Mouse (Mus musculus) limb, embryonic 15.5 days (tissue): Measurements from ENCODE around the gene Fam110a. TPM values are rescaled to one million over a fixed set of nuclear protein-coding genes. Genes with fewer than 3 reads are reported as not detected.

Experiments used
- ATAC-seq: fragments of 200-750 bp; cut with Nextera tagmentation; 2 replicates; pipeline ENCODE4 v1.8.0; 2017; ENCODE audit warnings: low read depth, moderate TSS enrichment; ENCODE audit not compliant: insufficient number of reproducible peaks, low FRiP score, low TSS enrichment
- H3K27ac ChIP-seq: fragments of 300-500 bp; sonication (generic); 2 replicates; pipeline ENCODE4 v1.5.1; 2015; ENCODE audit warnings: moderate library complexity, mild to moderate bottlenecking, inconsistent platforms
- H3K27me3 ChIP-seq: fragments of 300-500 bp; sonication (generic); 2 replicates; pipeline ENCODE4 v1.6.1; 2015; ENCODE audit warnings: inconsistent platforms
- H3K36me3 ChIP-seq: fragments of 300-500 bp; sonication (generic); 2 replicates; pipeline ENCODE4 v1.6.1; 2015; ENCODE audit warnings: inconsistent platforms
- H3K4me1 ChIP-seq: fragments of 300-500 bp; sonication (generic); 2 replicates; pipeline ENCODE4 v1.6.1; 2015; ENCODE audit warnings: inconsistent platforms
- H3K4me2 ChIP-seq: fragments of 300-500 bp; sonication (generic); 2 replicates; pipeline ENCODE4 v1.6.1; 2015; ENCODE audit warnings: mild to moderate bottlenecking, inconsistent platforms
- H3K4me3 ChIP-seq: fragments of 300-500 bp; sonication (generic); 2 replicates; pipeline ENCODE4 v1.5.1; 2015; ENCODE audit warnings: mild to moderate bottlenecking, inconsistent platforms
- H3K9ac ChIP-seq: fragments of 300-500 bp; sonication (generic); 2 replicates; pipeline ENCODE4 v1.6.1; 2015; ENCODE audit warnings: inconsistent platforms
- H3K9me3 ChIP-seq: fragments of 300-500 bp; sonication (generic); 2 replicates; pipeline ENCODE4 v1.6.1; 2016; ENCODE audit warnings: inconsistent platforms
- WGBS: fragments of 180-500 bp; shearing (Covaris S2); methylation state at CpG from one replicate; pipeline ENCODE4 v1.1.7; 2015; 5-methylcytosine and 5-hydroxymethylcytosine counted together
- polyA plus RNA-seq: library from polyadenylated mRNA; unstranded; fragments of >200 nt; fragmentation: Nextera tagmentation; extraction: Ambion mirVana; gene quantifications from 2 replicates; pipeline ENCODE4 v1.2.1, GENCODE M21; 2015

The Fam110a gene
- polyA plus RNA-seq, 1 experiment from 2014 or later = 23.3 TPM

DNA sequence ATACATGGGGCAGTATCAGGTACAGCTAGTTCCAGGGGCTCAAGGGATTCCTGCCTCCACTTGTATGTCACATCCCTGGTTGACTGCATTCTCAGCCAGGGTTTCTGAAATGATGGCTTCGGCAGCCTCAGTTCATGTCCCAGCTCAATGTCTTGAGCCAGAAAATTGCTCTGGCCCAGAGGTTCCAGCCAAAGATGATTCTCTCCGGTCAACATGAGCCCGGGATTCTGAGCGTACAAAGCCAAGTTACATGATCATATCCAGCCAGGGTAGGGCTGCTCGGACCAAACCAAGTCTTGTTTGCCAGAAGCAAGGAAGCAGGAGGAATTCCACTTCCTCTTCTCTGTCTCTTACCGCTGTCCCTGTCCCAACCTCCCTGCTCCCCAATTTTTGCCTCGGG, 31.7 kb downstream of the Fam110a start:
- Histone ChIP-seq H3K9ac (no peak overlapping the region), H3K4me3 (no peak overlapping the region), H3K27me3 (no peaks in the 10 kb centered on the region), H3K27ac (no peak overlapping the region), H3K36me3 (no peaks in the 10 kb centered on the region), H3K4me1 (no peaks in the 10 kb centered on the region), H3K9me3 (no peaks in the 10 kb centered on the region), H3K4me2 (no peak overlapping the region)
- ATAC-seq = no peak
- WGBS = 78% methylated on average over 7 of the region's 7 CpGs

DNA sequence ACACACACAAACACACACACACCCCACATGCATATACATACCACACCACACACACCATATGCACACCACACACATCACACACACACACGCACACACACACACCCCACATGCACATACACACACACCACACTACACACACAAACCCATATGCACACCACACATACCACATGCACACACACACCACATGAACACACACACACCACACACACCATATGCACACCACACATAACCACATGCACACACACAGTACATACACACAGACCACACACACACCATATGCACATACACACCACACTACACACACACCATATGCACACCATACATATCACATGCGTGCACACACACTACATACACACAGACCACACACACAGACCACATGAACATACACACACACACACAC, 32.4 kb downstream of the Fam110a start:
- Histone ChIP-seq H3K4me1 (no peaks in the 10 kb centered on the region), H3K9me3 (no peaks in the 10 kb centered on the region), H3K9ac (no peak overlapping the region), H3K4me3 (no peak overlapping the region), H3K36me3 (no peaks in the 10 kb centered on the region), H3K4me2 (no peak overlapping the region), H3K27ac (no peak overlapping the region), H3K27me3 (no peaks in the 10 kb centered on the region)
- 98% methylated on average over 2 of the region's 2 CpGs for WGBS
- ATAC-seq = no peak

DNA sequence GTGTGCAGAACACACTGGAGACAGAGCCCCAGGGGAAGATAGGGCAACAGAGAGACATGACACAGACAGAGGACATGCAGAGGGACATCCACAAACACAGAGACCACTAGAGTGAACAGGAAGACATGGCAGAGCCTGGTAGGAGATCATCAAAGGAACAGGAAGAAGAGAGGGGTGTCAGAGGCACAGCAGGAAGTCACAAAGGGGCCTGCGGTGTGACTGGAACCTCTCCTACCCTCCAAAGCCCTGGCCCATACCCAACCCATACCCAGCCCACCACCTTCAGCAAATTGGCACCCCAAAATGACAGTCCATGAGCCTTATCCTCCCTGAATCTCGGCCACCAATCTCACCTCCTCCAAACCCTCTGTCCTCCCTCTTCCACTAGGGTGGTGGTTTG, 35.9 kb downstream of the Fam110a start:
- no peak overlapping the region for H3K27ac ChIP-seq
- H3K36me3 ChIP-seq = no peaks in the 10 kb centered on the region
- no peak overlapping the region for H3K4me3 ChIP-seq
- no peaks in the 10 kb centered on the region for H3K27me3 ChIP-seq
- 42% methylated on average over 2 of the region's 2 CpGs for WGBS
- ATAC-seq = no peak
- H3K4me2 ChIP-seq = no peak overlapping the region
- no peak overlapping the region for H3K9ac ChIP-seq
- no peaks in the 10 kb centered on the region for H3K9me3 ChIP-seq
- peaks cover under 1% of the 10 kb centered on the region; the same call in 1 of the 2 replicates for H3K4me1 ChIP-seq

DNA sequence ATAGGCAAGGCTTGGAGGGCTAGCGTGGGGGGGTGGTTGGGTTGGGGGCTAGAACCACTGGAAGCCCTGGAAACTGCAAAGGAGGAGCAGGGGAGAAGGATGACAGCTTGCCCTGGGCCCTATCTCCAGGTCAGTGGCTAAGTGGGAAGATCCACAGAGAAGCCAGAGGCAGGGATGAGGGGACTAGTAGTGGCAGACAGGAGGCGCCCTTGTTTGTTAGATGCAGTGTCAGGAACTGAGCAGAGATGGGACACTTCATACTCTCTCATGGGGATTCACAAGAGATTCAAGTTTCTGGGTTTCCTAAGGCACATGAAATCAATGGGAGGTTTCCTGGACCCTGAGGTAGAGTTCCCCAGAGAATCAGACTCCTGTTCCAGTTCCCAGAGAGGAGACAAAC, 38.8 kb downstream of the Fam110a start:
- H3K4me2 ChIP-seq = no peak overlapping the region
- no peaks in the 10 kb centered on the region for H3K36me3 ChIP-seq
- ATAC-seq = no peak
- H3K9me3 ChIP-seq = no peaks in the 10 kb centered on the region
- no peak overlapping the region for H3K4me3 ChIP-seq
- H3K27ac ChIP-seq = no peak overlapping the region
- peaks cover 15% of the 10 kb centered on the region for H3K4me1 ChIP-seq
- H3K9ac ChIP-seq = no peak overlapping the region
- H3K27me3 ChIP-seq = no peaks in the 10 kb centered on the region
- 45% methylated on average over 2 of the region's 2 CpGs for WGBS

DNA sequence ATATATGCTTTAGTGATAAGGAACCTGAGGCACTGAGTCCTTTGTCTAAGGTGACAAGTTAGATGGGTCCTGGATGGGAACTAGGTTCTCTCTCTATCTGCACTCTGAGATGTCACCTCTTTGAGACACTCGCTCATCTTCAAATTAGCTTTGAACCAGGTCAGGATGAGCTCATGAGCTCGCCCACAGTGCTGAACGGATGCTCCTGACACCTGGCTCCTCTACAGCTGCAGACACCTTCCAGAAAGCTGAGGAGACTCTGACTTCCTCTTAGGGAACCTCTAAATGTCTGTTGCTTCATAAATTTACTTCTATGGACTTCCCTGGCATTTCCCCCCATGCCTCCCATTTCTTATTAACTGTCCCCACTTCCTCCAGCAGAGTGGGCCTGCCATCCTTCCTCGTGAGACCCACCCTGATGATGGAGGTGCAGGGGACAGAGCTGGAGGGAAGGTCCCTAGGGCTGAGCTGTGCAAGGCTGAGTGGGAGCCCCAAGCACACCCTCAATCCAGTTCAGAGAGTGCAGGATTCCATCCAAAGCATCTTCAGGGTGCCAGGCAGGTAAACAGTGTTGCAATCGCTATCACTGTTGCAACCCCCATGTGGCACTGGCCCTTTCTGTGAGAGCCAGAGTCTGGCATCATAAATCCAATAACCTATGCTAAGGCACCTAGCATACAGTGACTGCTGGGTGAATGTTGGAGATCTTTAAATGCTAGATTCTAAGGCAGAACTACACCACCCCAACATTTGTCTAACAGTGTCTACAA, 40.2 kb downstream of the Fam110a start:
- H3K4me1 ChIP-seq = peaks cover 15% of the 10 kb centered on the region
- no peak for ATAC-seq
- no peak overlapping the region for H3K4me3 ChIP-seq
- H3K36me3 ChIP-seq = no peaks in the 10 kb centered on the region
- H3K27ac ChIP-seq = no peak overlapping the region
- no peak overlapping the region for H3K4me2 ChIP-seq
- no peak overlapping the region for H3K9ac ChIP-seq
- 78% methylated on average over 5 of the region's 5 CpGs for WGBS
- no peaks in the 10 kb centered on the region for H3K9me3 ChIP-seq
- H3K27me3 ChIP-seq = no peaks in the 10 kb centered on the region

DNA sequence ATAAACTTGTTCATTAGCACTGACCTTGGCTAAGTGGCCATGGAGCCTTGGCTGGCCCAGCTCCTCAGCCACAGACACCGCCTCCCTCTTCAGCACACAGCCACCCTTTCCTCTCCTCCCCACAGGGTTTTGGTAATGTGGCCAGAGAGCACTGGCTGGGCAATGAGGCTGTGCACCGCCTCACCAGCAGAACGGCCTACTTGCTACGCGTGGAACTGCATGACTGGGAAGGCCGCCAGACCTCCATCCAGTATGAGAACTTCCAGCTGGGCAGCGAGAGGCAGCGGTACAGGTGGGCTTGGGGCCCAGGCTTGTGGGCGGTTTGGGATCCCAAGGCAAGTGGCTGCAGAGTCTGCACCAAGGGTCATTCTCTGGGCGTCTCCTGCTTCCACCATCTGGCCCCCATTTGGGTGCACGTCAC, 41.2 kb downstream of the Fam110a start:
- no peak overlapping the region for H3K4me3 ChIP-seq
- no peak overlapping the region for H3K9ac ChIP-seq
- no peak overlapping the region for H3K4me2 ChIP-seq
- peaks cover 15% of the 10 kb centered on the region for H3K4me1 ChIP-seq
- no peak overlapping the region for H3K27ac ChIP-seq
- no peaks in the 10 kb centered on the region for H3K36me3 ChIP-seq
- no peaks in the 10 kb centered on the region for H3K9me3 ChIP-seq
- no peaks in the 10 kb centered on the region for H3K27me3 ChIP-seq
- 49% methylated on average over 11 of the region's 11 CpGs for WGBS
- 0 out of 2 replicates have a peak, but pooled peaks have one; percentile 21 for ATAC-seq

DNA sequence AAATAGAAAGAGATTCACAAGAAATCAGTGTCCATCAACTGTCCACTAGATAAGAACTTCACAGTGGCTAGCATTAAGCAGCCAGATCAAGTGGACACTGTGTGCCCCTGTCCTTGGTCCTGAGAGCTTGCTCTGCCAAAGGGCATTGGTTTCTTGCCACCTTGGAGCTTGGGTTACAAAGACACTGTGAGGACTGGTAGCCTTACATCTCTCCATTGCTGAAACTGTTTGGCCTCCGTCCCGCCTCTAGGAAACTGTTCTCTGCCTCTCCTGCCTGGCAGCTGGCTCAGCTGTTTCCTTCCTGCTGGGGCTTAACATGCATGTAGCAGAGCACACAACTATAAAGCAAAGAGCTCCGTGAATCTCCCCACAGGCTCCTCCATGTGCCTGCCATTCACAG, 42.1 kb downstream of the Fam110a start:
- Histone ChIP-seq H3K4me2 (no peak overlapping the region), H3K36me3 (no peaks in the 10 kb centered on the region), H3K4me3 (no peak overlapping the region), H3K27ac (no peak overlapping the region), H3K27me3 (no peaks in the 10 kb centered on the region), H3K9me3 (no peaks in the 10 kb centered on the region), H3K9ac (no peak overlapping the region), H3K4me1 (peaks cover 15% of the 10 kb centered on the region)
- no peak for ATAC-seq
- 35% methylated on average over 3 of the region's 3 CpGs for WGBS

DNA sequence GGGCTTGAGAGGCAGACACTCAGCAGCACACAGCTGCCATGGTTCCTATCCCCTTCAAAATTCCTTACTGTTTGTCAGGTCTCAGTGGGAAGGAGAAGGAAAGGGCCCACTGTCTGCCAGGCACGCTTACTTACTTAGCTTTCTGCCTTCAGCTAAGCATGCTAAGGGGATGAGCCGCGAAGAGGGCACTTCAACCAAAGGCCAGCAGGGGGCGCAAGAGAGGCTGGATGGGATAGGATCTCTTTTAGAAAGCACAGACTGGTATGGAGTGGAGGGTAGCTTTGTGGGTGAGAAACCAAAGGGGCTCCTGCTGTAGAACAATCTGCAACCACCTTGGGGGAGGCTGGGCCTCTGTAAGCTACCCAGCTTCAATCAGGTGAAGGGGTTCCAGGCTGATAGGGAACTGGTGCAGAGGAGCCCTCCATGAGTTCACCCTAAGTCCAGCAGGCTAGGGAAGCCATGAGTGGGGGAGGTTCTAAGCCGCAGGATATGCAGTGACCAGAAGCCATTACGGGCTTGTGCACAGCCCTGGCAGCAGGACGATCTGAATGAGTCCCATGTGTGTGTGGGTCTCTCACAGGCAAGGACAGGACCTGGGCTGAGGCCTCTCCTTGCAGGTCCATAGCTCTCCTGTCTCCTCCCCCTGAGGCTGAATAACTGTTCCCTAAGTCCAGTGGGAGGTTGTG, 49.5 kb downstream of the Fam110a start:
- Histone ChIP-seq H3K4me2 (no peak overlapping the region), H3K27ac (no peak overlapping the region), H3K4me1 (no peaks in the 10 kb centered on the region), H3K4me3 (no peak overlapping the region), H3K9me3 (no peaks in the 10 kb centered on the region), H3K27me3 (no peaks in the 10 kb centered on the region), H3K36me3 (no peaks in the 10 kb centered on the region), H3K9ac (no peak overlapping the region)
- 24% methylated on average over 7 of the region's 7 CpGs for WGBS
- ATAC-seq = no peak

DNA sequence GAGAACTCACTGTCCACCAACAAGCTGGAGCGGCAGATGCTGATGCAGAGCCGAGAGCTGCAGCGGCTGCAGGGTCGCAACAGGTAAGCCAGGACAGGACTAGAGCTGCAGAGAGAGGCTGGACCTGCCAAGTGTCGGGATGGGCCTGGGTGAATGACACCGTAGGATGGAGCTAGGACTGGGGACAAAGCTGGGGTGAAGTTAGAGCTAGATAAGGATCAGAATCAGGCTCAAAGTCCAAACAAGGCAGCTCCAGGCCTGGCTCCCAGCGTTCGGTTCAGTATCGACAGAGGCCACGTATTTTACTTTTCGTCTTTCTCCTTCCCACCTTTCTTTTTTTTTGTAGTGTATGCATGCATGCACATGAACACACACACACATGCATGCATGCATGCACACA, 52.9 kb downstream of the Fam110a start:
- Histone ChIP-seq H3K36me3 (no peaks in the 10 kb centered on the region), H3K9me3 (no peaks in the 10 kb centered on the region), H3K9ac (no peak overlapping the region), H3K4me2 (no peak overlapping the region), H3K4me3 (no peak overlapping the region), H3K4me1 (peaks cover 4% of the 10 kb centered on the region; the same call in 1 of the 2 replicates), H3K27ac (no peak overlapping the region), H3K27me3 (no peaks in the 10 kb centered on the region)
- WGBS = 91% methylated on average over 11 of the region's 11 CpGs
- ATAC-seq = no peak

DNA sequence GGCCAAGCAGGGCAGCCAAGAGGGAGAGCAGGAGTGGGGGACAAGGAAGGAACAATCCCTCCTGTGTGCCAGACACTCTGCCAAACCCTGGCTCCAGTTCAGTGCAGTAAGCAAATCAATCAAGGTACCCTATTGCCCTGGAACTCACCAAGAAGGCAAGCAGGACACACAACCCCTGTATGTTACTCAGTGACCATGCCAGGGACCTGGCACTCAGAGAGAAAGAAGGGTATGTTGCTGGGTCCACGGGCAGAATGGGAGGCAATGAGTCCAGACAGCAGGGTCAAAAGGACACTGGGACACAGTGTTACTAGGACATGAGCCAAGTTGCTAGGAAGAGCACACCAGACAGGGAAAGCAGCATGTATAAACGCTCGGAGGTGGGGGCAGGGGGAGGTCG, 54.3 kb downstream of the Fam110a start:
- Histone ChIP-seq H3K27ac (no peak overlapping the region), H3K27me3 (no peaks in the 10 kb centered on the region), H3K9ac (no peak overlapping the region), H3K9me3 (no peaks in the 10 kb centered on the region), H3K4me1 (peaks cover 14% of the 10 kb centered on the region), H3K4me3 (no peak overlapping the region), H3K36me3 (no peaks in the 10 kb centered on the region), H3K4me2 (no peak overlapping the region)
- 53% methylated on average over 4 of the region's 4 CpGs for WGBS
- no peak for ATAC-seq

DNA sequence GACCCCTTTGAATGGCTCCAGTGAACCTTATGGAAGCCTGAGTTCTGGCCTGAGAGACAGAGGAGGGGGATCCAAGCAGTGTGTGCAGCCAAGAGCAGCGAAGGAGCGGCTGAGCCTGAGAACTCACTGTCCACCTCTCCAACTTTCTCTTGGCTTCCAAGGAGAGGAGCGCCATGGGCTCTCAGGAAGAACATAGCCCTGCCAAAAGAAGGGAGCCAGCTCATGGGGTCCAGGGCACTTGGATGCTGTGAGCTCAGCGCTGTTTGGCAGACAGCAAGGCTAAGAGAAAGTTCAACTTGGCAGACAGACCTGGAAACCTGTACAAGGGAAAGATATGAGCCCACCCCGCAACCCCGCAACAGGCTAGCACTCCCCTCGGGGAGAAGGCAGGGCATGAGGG, 55.7 kb downstream of the Fam110a start:
- H3K4me3 ChIP-seq = no peak overlapping the region
- no peak overlapping the region for H3K9ac ChIP-seq
- H3K36me3 ChIP-seq = no peaks in the 10 kb centered on the region
- H3K4me2 ChIP-seq = no peak overlapping the region
- H3K27ac ChIP-seq = no peak overlapping the region
- no peak for ATAC-seq
- no peaks in the 10 kb centered on the region for H3K27me3 ChIP-seq
- H3K4me1 ChIP-seq = peaks cover 16% of the 10 kb centered on the region
- WGBS = 81% methylated on average over 7 of the region's 7 CpGs
- H3K9me3 ChIP-seq = no peaks in the 10 kb centered on the region

DNA sequence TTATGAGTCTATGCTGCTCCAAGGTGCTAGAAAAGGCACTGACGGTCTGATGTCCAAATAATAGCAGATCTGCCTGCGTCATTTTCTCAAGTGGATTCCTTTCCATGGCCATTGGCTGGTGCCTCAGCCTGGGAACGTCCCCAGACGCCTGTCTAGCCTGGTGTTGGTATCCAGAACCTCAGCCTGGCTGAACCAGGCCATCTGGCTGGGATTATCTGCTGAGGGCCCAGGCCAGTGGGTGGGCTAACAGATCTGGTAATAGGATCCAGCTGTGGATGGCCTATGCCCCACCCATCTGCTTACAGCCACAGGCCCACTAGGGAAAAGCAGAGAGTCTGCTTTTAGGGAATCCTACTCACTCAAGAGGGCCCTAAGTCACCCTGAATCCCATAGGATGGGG, 58.4 kb downstream of the Fam110a start:
- WGBS = 27% methylated on average over 4 of the region's 4 CpGs
- peak overlapping the region; percentile 8; the same call in 1 of the 2 replicates for H3K27ac ChIP-seq

More for the DNA sequence above, 58.4 kb downstream of the Fam110a start:
- ATAC-seq = no peak; the same call in 1 of the 2 replicates
- H3K36me3 ChIP-seq = no peaks in the 10 kb centered on the region
- H3K9ac ChIP-seq = no peak overlapping the region
- H3K9me3 ChIP-seq = no peaks in the 10 kb centered on the region
- H3K4me3 ChIP-seq = no peak overlapping the region
- H3K4me1 ChIP-seq = peaks cover 26% of the 10 kb centered on the region
- H3K27me3 ChIP-seq = no peaks in the 10 kb centered on the region
- H3K4me2 ChIP-seq = no peak overlapping the region
